Mouse (Mus musculus) lung, postnatal 4 days (tissue): ENCODE data around the gene Cdhr1.
"Not testable (repeated sequence)": the region's sequence is repeated elsewhere in the genome, so short reads cannot be mapped to it uniquely, and the experiment has no call there.

Experiments
- DNase-seq, 2 experiments: peaks; one replicate each; pipeline ENCODE4 v3.0.0; 2021

The Cdhr1 gene

GRCm38 (mm10) chr14:37097956-37098530, at the start of gene Cdhr1:
Gene Cdhr1, minus strand, starts transcription at chr14:37098347.
- DNase-seq = no peak

GRCm38 (mm10) chr14:37139051-37139710, 41.0 kb upstream of the Cdhr1 start:
- no peak for DNase-seq

- not testable (repeated sequence) for DNase-seq
These were observed 39.4 kb upstream of the Cdhr1 start for GRCm38 (mm10) chr14:37137596-37137995.

GRCm38 (mm10) chr14:37136110-37136509, 38.0 kb upstream of the Cdhr1 start:
- no peak for DNase-seq

- DNase-seq = no peak
These were observed 37.5 kb upstream of the Cdhr1 start for GRCm38 (mm10) chr14:37135671-37136070.

- DNase-seq = peak; percentile 97
These were observed 37.0 kb upstream of the Cdhr1 start, which contains the start of gene Ghitm for GRCm38 (mm10) chr14:37135127-37135593. Gene Ghitm, minus strand, starts transcription at chr14:37135272.

- DNase-seq = no peak
These were observed 36.4 kb upstream of the Cdhr1 start for GRCm38 (mm10) chr14:37134304-37135126.

- peak in 1 of 2 experiments; percentile 27 for DNase-seq
These were observed 29.5 kb upstream of the Cdhr1 start for GRCm38 (mm10) chr14:37127652-37128051.

GRCm38 (mm10) chr14:37119233-37119632, 21.1 kb upstream of the Cdhr1 start:
- no peak for DNase-seq

GRCm38 (mm10) chr14:37113922-37114321, 15.8 kb upstream of the Cdhr1 start, which contains the start of gene 2610528A11Rik:
Gene 2610528A11Rik, minus strand, starts transcription at chr14:37114022.
- no peak for DNase-seq

- DNase-seq = no peak
These were observed 14.8 kb upstream of the Cdhr1 start for GRCm38 (mm10) chr14:37112931-37113330.

GRCm38 (mm10) chr14:37111371-37111770, 13.2 kb upstream of the Cdhr1 start:
- DNase-seq = no peak

- DNase-seq = no peak
These were observed 12.3 kb upstream of the Cdhr1 start for GRCm38 (mm10) chr14:37110456-37110855.

GRCm38 (mm10) chr14:37109975-37110374, 11.8 kb upstream of the Cdhr1 start:
- no peak for DNase-seq

- no peak for DNase-seq
These were observed 11.3 kb upstream of the Cdhr1 start for GRCm38 (mm10) chr14:37109460-37109859.

GRCm38 (mm10) chr14:37105846-37106245, 7.7 kb upstream of the Cdhr1 start:
- no peak for DNase-seq

- peak; percentile 29 to 48 for DNase-seq
These were observed 6.6 kb upstream of the Cdhr1 start for GRCm38 (mm10) chr14:37104747-37105146.

GRCm38 (mm10) chr14:37102484-37102883, 4.3 kb upstream of the Cdhr1 start:
- DNase-seq = no peak

- no peak for DNase-seq
These were observed 3.4 kb upstream of the Cdhr1 start for GRCm38 (mm10) chr14:37101531-37101930.

GRCm38 (mm10) chr14:37095556-37095955, 2.6 kb downstream of the Cdhr1 start:
- DNase-seq = no peak

- DNase-seq = no peak
These were observed 3.7 kb downstream of the Cdhr1 start for GRCm38 (mm10) chr14:37094436-37094835.

GRCm38 (mm10) chr14:37083755-37084154, 14.4 kb downstream of the Cdhr1 start:
- DNase-seq = no peak

- DNase-seq = no peak
These were observed 17.4 kb downstream of the Cdhr1 start for GRCm38 (mm10) chr14:37080724-37081123.

GRCm38 (mm10) chr14:37068516-37068915, 29.6 kb downstream of the Cdhr1 start:
- DNase-seq = peak; percentile 24 to 55
